Mouse (Mus musculus): ENCODE results near the gene Gjb1. TPM values are rescaled to one million over a fixed set of nuclear protein-coding genes. Genes with fewer than 3 reads are reported as not detected.

The Gjb1 gene
- polyA plus RNA-seq, 1 experiment from 2014 or later, result 0.18 TPM

Other genes with a start within 250 kb of the Gjb1 start
- 66.2 and 67.9 TPM in 2 replicates for gene Snx12, start 153.8 kb upstream of the Gjb1 start, polyA plus RNA-seq (2014; fragmentation: Nextera tagmentation; extraction: Ambion mirVana)
- 4.3 and 4.6 TPM in 2 replicates for gene Foxo4, start 121.8 kb upstream of the Gjb1 start, polyA plus RNA-seq (2014; fragmentation: Nextera tagmentation; extraction: Ambion mirVana)
- gene Gm614, start 112.4 kb upstream of the Gjb1 start, polyA plus RNA-seq (2014; fragmentation: Nextera tagmentation; extraction: Ambion mirVana), result not detected in 2 replicates
- 3.9 and 4.1 TPM in 2 replicates for gene Il2rg, start 108.1 kb upstream of the Gjb1 start, polyA plus RNA-seq (2014; fragmentation: Nextera tagmentation; extraction: Ambion mirVana)
- gene Gm20489, start 107.4 kb upstream of the Gjb1 start, polyA plus RNA-seq (2014; fragmentation: Nextera tagmentation; extraction: Ambion mirVana), result not detected in 2 replicates
- gene Med12, start 102.3 kb upstream of the Gjb1 start, polyA plus RNA-seq (2014; fragmentation: Nextera tagmentation; extraction: Ambion mirVana), result 27.8 and 32.3 TPM in 2 replicates
- gene Nlgn3, start 77.2 kb upstream of the Gjb1 start, polyA plus RNA-seq (2014; fragmentation: Nextera tagmentation; extraction: Ambion mirVana), result 14.2 and 15.6 TPM in 2 replicates
- 25.2 and 26.2 TPM in 2 replicates for gene Zmym3, start 44.5 kb downstream of the Gjb1 start, polyA plus RNA-seq (2014; fragmentation: Nextera tagmentation; extraction: Ambion mirVana)
- gene Nono, start 52.9 kb downstream of the Gjb1 start, polyA plus RNA-seq (2014; fragmentation: Nextera tagmentation; extraction: Ambion mirVana), result 682 and 720 TPM in 2 replicates
- gene Itgb1bp2, start 72.7 kb downstream of the Gjb1 start, polyA plus RNA-seq (2014; fragmentation: Nextera tagmentation; extraction: Ambion mirVana), result 1.3 and 2.5 TPM in 2 replicates
- 20.4 and 21.8 TPM in 2 replicates for gene Taf1, start 156.4 kb downstream of the Gjb1 start, polyA plus RNA-seq (2014; fragmentation: Nextera tagmentation; extraction: Ambion mirVana)

All from embryonic facial prominence, embryonic 11.5 days (tissue).